Mouse (Mus musculus) layer of hippocampus, adult 2 months (tissue): ENCODE measurements around the gene D11Wsu47e. TPM values are rescaled to one million over a fixed set of nuclear protein-coding genes. Genes with fewer than 3 reads are reported as not detected.
"Not testable (repeated sequence)": the region's sequence is repeated elsewhere in the genome, so short reads cannot be mapped to it uniquely, and the experiment has no call there.

Experiments
- DNase-seq, 2 experiments: peaks; one replicate each; pipeline ENCODE4 v3.0.0; 2022; ENCODE audit warnings: low spot score in 2 of 2
- H3K27ac ChIP-seq: fragments of 200-600 bp; 2 replicates; pipeline ENCODE4 v1.8.1; 2022
- H3K4me3 ChIP-seq: fragments of 200-600 bp; 2 replicates; pipeline ENCODE4 v1.8.1; 2022; ENCODE audit warnings: mild to moderate bottlenecking
- CTCF ChIP-seq: fragments of 200-600 bp; conservative IDR thresholded peaks from 2 replicates; pipeline ENCODE4 v1.8.1; 2022; ENCODE audit warnings: antibody characterized with exemption, mild to moderate bottlenecking, moderate library complexity
- total RNA-seq, 2 experiments: library from RNA; stranded (reverse); gene quantifications; 2 replicates each; pipeline ENCODE4 v1.2.3; 2021

D11Wsu47e gene
- total RNA-seq, 2 experiments from 2014 or later, result 13.2 to 16.2 TPM

- TF ChIP-seq CTCF, result no peak
- no peak overlapping the region for H3K4me3 ChIP-seq
- DNase-seq, result peak; percentile 48 to 54
- peak overlapping the region; percentile 51; the same call in 1 of the 2 replicates for H3K27ac ChIP-seq
These were observed 29.5 kb upstream of the D11Wsu47e start for GRCm38 (mm10) chr11:113654561-113655270.

- TF ChIP-seq CTCF, result no peak
- Histone ChIP-seq H3K4me3 (no peak overlapping the region), H3K27ac (peak overlapping the region; percentile 47; the same call in 1 of the 2 replicates)
- DNase-seq, result no peak
These were observed 27.7 kb upstream of the D11Wsu47e start for GRCm38 (mm10) chr11:113656511-113656932.

DNA sequence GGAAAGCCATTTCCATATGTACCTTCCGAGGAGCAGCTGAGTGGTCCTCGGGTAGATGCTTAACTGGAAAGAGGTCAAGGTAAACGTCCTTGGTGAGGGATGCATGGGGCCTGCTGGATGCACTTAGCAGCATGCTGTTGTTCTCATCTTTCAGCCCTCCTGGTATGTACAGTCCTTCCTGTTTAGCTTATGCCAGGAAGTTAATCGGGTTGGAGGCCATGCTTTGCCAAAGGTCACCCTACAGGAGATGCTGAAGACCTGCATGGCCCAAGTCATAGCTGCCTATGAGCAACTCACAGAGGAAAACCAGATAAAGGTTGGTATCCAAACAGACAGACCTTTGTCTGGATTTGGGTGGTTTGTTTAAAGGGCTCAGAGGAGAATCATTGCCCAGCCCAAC, 27.0 kb upstream of the D11Wsu47e start:
- no peak for DNase-seq
- Histone ChIP-seq H3K4me3 (no peak overlapping the region), H3K27ac (peak overlapping the region; percentile 47; the same call in 1 of the 2 replicates)
- no peak for TF ChIP-seq CTCF

DNA sequence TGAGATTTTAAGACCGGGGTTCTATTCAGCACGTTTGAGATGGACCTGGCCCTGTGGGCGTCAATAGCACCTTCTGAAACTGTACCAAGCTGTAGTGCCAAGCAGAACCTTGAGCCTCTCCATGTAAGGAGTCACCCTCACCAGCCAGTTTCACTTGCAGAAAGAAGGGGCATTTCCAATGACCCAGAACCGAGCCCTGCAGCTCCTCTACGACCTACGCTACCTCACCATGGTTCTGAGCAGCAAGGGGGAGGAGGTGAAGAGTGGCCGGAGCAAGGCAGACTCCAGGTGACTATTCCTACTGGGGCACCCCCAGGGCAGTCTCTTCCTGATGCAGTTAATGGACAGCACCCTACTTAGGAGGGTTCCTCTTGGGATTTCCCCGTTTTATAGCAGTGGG, 25.9 kb upstream of the D11Wsu47e start:
- Histone ChIP-seq H3K27ac (no peak overlapping the region), H3K4me3 (no peak overlapping the region)
- DNase-seq, result no peak
- TF ChIP-seq CTCF, result no peak

DNA sequence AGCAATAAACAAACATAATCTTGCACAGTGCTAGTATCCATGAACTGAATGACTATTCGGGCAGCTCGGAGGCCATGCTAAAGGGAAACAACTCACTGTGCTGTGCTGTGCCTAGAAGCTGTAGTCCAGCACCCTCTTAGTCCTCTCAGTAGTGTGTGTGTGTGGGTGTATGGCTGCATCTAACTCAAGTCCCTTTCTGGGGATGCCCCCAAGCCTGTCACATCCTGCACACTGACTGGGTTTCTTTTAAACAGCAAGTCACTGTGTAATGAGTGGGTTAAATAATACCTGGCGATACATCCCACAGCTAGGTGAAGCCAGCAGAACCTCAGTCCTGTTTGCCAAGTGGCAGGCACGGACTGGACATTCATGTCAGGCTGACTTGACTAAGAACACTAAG, 25.4 kb upstream of the D11Wsu47e start:
- no peak overlapping the region for H3K4me3 ChIP-seq
- no peak overlapping the region for H3K27ac ChIP-seq
- no peak for DNase-seq
- no peak for TF ChIP-seq CTCF

- H3K27ac ChIP-seq, DNase-seq, H3K4me3 ChIP-seq: not testable (repeated sequence)
- peak; percentile 58 for TF ChIP-seq CTCF
These were observed 24.0 kb upstream of the D11Wsu47e start for GRCm38 (mm10) chr11:113660213-113660612.

DNA sequence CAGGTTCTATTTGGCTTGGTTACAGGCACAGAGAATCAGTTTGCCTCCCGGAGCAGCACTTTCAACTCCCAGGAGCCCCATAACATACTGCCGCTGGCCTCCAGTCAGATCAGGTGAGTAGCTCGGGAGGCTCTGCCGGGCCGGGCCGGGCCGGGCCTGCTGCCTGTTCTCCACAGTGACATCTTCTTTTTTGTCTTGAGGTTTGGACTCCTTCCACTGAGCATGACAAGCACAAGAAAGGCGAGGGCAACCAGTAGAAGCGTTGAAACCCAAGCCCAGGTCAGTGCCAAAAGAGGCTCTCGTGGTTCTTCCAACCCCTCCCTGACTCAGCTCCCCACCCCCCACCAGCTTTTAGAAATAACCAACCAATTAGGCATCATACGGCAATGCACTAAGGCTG, 23.3 kb upstream of the D11Wsu47e start:
- DNase-seq, result no peak
- H3K27ac ChIP-seq, result no peak overlapping the region

DNA sequence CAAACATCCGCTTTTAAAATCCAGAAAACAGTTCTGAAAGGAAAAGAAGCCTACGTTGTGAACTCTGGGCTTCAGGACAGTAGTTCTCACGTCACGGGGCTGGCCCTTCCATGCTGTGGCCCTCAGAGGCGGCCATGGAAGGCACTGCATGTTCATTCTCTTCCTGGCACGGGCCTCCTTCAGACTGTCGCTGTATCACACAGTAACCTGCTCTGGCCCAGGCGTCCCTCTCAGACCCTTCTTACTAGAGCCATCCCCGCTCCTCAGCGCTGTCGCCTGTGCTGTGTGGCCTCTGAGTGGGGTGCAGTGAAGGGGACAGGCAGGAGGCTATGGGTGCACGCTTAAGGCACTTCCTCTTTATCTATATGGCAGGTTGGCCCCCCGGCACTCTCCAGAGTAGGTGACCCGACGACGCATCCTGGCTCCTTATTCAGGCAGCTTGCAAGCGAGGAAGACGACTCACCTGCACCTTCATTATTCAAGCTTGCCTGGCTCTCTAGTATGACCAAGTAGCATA, 22.3 kb upstream of the D11Wsu47e start:
- no peak for DNase-seq
- Histone ChIP-seq H3K27ac (no peak overlapping the region), H3K4me3 (no peak overlapping the region)
- no peak for TF ChIP-seq CTCF

More for the DNA sequence above, 23.3 kb upstream of the D11Wsu47e start:
- TF ChIP-seq CTCF, result no peak
- no peak overlapping the region for H3K4me3 ChIP-seq

- no peak for TF ChIP-seq CTCF
- Histone ChIP-seq H3K4me3 (no peak overlapping the region), H3K27ac (no peak overlapping the region)
- no peak for DNase-seq
These were observed 19.9 kb upstream of the D11Wsu47e start for GRCm38 (mm10) chr11:113664279-113664678.

DNA sequence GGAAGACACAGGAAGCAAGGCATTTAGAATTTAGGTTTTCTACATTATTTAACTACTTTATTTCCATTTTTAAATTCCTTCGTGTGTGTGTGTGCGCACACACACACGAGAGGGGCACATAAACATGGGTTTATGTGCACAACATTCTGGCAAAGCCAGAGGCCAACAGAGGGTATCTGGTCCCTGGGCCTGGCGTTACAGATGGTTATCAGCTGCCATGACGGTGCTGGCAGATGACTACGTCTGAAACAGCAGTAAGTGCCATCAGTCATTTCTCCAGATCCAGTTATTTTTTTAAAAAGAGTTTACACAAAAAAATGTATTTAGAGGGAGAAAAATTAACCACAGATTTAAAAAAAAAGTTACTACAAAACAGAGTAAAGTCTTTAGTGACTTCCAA, 18.0 kb upstream of the D11Wsu47e start:
- DNase-seq, result no peak
- peak overlapping the region; percentile 57; the same call in 1 of the 2 replicates for H3K27ac ChIP-seq
- no peak for TF ChIP-seq CTCF
- H3K4me3 ChIP-seq, result no peak overlapping the region

GRCm38 (mm10) chr11:113666648-113667047, 17.6 kb upstream of the D11Wsu47e start:
- TF ChIP-seq CTCF, result no peak
- no peak for DNase-seq
- peak overlapping the region; percentile 57; the same call in 1 of the 2 replicates for H3K27ac ChIP-seq
- no peak overlapping the region for H3K4me3 ChIP-seq

- no peak overlapping the region for H3K4me3 ChIP-seq
- no peak for TF ChIP-seq CTCF
- no peak for DNase-seq
- H3K27ac ChIP-seq, result peak overlapping the region; percentile 39; the same call in 1 of the 2 replicates
These were observed 17.1 kb upstream of the D11Wsu47e start for GRCm38 (mm10) chr11:113667122-113667521.

DNA sequence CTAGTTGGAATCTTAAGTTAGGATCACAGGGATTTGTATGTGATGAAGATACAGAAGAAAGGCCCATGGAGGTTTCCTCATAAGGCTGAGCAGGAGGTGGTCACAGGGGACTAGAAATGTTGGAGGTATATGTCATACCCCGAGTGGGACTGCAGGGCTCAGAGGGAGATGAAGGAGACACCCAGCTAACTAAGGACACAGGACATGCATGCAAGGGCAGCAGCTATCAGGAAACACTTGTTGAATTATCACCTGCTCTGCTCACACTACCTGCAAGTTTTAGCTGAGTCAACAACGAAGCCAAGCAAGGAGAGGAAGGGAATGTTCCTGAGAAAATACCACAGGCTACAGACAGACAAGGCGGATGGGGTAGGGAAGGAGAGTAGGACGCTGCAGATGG, 16.5 kb upstream of the D11Wsu47e start:
- no peak for DNase-seq
- H3K4me3 ChIP-seq, result no peak overlapping the region
- no peak for TF ChIP-seq CTCF
- H3K27ac ChIP-seq, result peak overlapping the region; percentile 39; the same call in 1 of the 2 replicates

DNA sequence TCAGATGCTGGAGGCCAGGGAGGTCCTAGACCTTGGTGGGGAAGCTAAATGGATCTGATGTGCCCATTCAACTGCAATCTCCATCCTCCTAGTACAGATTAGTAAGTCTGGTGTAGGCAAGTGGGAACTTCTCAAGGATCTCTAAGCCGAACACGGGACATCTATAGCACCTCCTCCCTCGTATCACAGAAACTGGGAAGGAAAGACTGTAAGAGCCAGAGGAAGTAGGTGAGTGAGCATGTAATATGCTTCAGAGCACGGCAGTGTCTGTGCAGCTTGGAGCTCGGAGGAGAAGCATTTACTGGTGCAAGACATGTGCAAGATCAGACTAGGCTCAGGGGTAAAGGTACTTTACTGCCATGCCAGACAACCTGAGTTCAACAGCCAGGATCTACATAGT, 15.4 kb upstream of the D11Wsu47e start:
- H3K4me3 ChIP-seq, result no peak overlapping the region
- H3K27ac ChIP-seq, result no peak overlapping the region
- no peak for DNase-seq
- no peak for TF ChIP-seq CTCF
